Mouse (Mus musculus) thymus, adult 2 months (tissue): ENCODE data around the gene Spaca3. TPM values are rescaled to one million over a fixed set of nuclear protein-coding genes. Genes with fewer than 3 reads are reported as not detected.

Experiments used
- DNase-seq: peaks from one replicate; pipeline ENCODE4 v3.0.0; 2021
- H3K27ac ChIP-seq: fragments of 200-500 bp; 2 replicates; pipeline ENCODE4 v1.5.1; 2012; ENCODE audit warnings: low read length, control low read depth; ENCODE audit not compliant: control insufficient read depth, insufficient read depth
- H3K27me3 ChIP-seq: fragments of 200-500 bp; 2 replicates; pipeline ENCODE4 v1.6.1; 2012; ENCODE audit warnings: mild to moderate bottlenecking, low read length, moderate library complexity, mixed read lengths; ENCODE audit not compliant: control insufficient read depth, insufficient read depth
- H3K36me3 ChIP-seq: fragments of 200-500 bp; 2 replicates; pipeline ENCODE4 v1.6.1; 2012; ENCODE audit warnings: mild to moderate bottlenecking, low read length, moderate library complexity; ENCODE audit not compliant: control insufficient read depth, insufficient read depth
- H3K4me1 ChIP-seq: fragments of 200-500 bp; replicated peaks from 2 replicates; pipeline ENCODE4 v1.6.1; 2012; ENCODE audit warnings: low read length; ENCODE audit not compliant: control insufficient read depth, insufficient read depth
- H3K4me3 ChIP-seq: fragments of 200-500 bp; 2 replicates; pipeline ENCODE4 v1.5.1; 2012; ENCODE audit warnings: mild to moderate bottlenecking, low read length, control low read depth, moderate library complexity; ENCODE audit not compliant: control insufficient read depth, insufficient read depth
- CTCF ChIP-seq: fragments of 200-500 bp; IDR thresholded peaks from 2 replicates; pipeline ENCODE4 v1.5.1; 2012; ENCODE audit warnings: mild to moderate bottlenecking, control low read depth, low read length, moderate library complexity, borderline replicate concordance; ENCODE audit not compliant: control insufficient read depth, poor library complexity, insufficient read depth; ENCODE audit errors: extremely low read depth
- POLR2A ChIP-seq: fragments of 200-500 bp; IDR thresholded peaks from 2 replicates; pipeline ENCODE4 v1.6.1; 2012; ENCODE audit warnings: mild to moderate bottlenecking, low read length, control low read depth, moderate library complexity; ENCODE audit not compliant: control insufficient read depth, poor library complexity, insufficient read depth; ENCODE audit errors: extremely low read depth
- WGBS: fragments of 180-500 bp; shearing (Covaris S2); methylation state at CpG from one replicate; pipeline ENCODE4 v1.1.7; 2018; 5-methylcytosine and 5-hydroxymethylcytosine counted together
- polyA plus RNA-seq: library from polyadenylated mRNA; depleted of rRNA; stranded (reverse); fragments of >200 nt; gene quantifications from 2 replicates; pipeline ENCODE4 v1.2.3, GENCODE M21; 2012

Spaca3 gene
- polyA plus RNA-seq, 1 experiment, result 0.26 TPM

DNA sequence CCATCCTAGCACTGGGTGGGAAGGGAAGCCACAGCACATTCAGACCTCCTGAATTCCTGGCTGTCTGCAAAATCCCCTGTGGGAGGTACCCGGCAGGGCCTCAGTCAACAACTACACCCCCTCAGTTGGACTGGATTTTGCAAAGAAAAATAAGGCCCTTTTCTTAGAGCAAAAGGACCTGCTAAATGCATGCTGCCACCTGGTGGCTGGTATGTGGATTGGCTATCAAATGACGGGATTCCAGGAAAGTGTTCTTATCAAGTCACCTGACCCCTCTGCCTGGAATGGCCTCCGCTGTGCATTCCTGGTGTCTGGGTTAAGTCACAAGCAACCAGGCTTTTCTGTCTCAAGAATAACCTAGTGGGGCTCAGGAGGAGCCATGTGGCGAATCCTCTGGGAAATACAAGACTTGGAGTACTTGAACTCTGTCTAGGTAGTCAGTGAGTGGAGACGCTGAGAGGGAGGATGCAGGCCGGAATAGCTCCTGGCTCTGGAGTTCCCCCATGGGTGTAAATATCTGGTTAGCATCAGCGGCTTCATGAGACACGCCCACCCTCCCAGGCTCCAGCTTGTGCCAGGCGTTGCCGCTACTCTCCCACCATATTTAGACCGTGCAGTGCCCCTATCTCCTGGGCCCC lies 40.0 kb upstream of the Spaca3 start:
- no peaks in the 10 kb centered on the region for H3K36me3 ChIP-seq
- no peak overlapping the region for H3K27ac ChIP-seq
- peak; percentile 36 for DNase-seq
- H3K4me1 ChIP-seq, result no peaks in the 10 kb centered on the region
- 74% methylated on average over 11 of the region's 11 CpGs for WGBS
- no peak for TF ChIP-seq POLR2A
- no peak for TF ChIP-seq CTCF
- no peak overlapping the region for H3K4me3 ChIP-seq
- no peaks in the 10 kb centered on the region for H3K27me3 ChIP-seq

DNA sequence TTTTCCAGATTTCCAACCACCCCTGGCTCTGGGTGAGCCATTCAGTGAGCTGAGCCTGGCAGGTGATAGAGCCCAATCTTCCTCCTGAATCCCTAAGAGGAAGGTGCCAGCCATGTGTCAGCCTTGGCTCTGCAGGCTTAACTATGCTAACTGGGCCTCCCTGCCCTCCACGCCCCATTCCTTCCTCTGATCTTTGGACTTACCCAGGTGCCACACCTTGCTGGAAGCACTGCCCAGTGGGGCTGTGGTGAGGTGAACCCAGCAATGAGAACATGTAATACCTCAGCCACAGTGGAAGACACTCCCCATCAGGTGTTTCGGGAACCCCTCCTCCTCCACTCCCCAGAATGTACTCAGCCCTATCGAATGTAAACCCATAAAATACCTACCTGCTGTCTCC lies 38.1 kb upstream of the Spaca3 start:
- H3K27ac ChIP-seq, result no peak overlapping the region
- H3K27me3 ChIP-seq, result no peaks in the 10 kb centered on the region
- WGBS, result 88% methylated on average over 3 of the region's 3 CpGs
- no peaks in the 10 kb centered on the region for H3K4me1 ChIP-seq
- H3K4me3 ChIP-seq, result no peak overlapping the region
- DNase-seq, result no peak
- TF ChIP-seq CTCF (no peak), POLR2A (no peak)
- H3K36me3 ChIP-seq, result no peaks in the 10 kb centered on the region

- Histone ChIP-seq H3K27ac (no peak overlapping the region), H3K4me1 (no peaks in the 10 kb centered on the region), H3K4me3 (no peak overlapping the region), H3K27me3 (no peaks in the 10 kb centered on the region), H3K36me3 (no peaks in the 10 kb centered on the region)
- 81% methylated on average over 14 of the region's 14 CpGs for WGBS
- no peak for DNase-seq
- TF ChIP-seq CTCF (no peak), POLR2A (no peak)
Measured at GRCm38 (mm10) chr11:80821296-80821695, 36.9 kb upstream of the Spaca3 start.

- Histone ChIP-seq H3K4me3 (no peak overlapping the region), H3K27ac (no peak overlapping the region), H3K36me3 (no peaks in the 10 kb centered on the region), H3K4me1 (no peaks in the 10 kb centered on the region), H3K27me3 (no peaks in the 10 kb centered on the region)
- TF ChIP-seq CTCF (no peak), POLR2A (no peak)
- WGBS, result 93% methylated on average over 9 of the region's 9 CpGs
- no peak for DNase-seq
Measured at GRCm38 (mm10) chr11:80821794-80822193, 36.4 kb upstream of the Spaca3 start.

DNA sequence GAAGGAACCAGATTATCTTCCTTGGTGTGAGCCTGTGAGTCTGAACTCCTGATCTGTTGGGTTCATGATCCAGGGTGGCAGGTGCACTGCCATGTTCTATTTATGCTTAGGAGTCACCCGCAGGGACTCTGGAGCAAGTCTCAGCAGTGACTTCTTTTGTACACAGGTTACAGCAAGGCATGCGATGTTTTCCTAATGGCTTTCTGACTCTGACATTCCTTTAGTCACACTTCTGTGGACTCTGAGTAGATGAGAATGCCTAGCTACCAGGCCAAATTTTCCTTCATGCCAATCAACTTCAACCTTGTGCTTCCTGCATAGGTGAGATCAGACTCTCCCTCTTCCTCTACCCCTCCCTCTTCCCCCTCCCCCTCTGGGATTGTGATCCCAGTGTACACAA lies 22.8 kb upstream of the Spaca3 start:
- Histone ChIP-seq H3K36me3 (no peaks in the 10 kb centered on the region), H3K27ac (no peak overlapping the region), H3K27me3 (no peaks in the 10 kb centered on the region), H3K4me1 (no peaks in the 10 kb centered on the region), H3K4me3 (no peak overlapping the region)
- TF ChIP-seq POLR2A (no peak), CTCF (no peak)
- 92% methylated on average over 2 of the region's 2 CpGs for WGBS
- DNase-seq, result no peak

DNA sequence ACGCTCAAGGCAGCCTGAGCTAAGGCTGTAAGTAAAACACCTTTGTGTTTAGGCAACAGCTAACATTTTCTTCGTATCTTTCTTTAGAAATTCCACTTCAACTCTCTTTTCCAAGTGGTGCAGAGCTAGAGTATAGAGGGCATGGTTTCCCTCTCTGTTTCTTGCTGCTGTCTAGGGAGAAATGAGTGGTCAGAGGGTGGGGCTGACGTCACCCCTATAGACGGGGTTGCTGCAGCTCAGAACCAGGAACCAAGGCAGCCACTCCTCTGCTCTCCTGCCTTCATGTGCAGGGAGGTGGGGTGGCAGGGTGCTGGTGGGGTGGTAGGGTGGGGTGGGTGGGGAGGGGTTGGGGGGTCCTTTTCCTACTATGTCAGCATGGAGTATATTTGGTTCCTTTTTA lies 22.3 kb upstream of the Spaca3 start:
- H3K36me3 ChIP-seq, result no peaks in the 10 kb centered on the region
- TF ChIP-seq CTCF, result no peak
- no peak for TF ChIP-seq POLR2A
- H3K27me3 ChIP-seq, result no peaks in the 10 kb centered on the region
- 61% methylated on average over 4 of the region's 4 CpGs for WGBS
- H3K27ac ChIP-seq, result no peak overlapping the region
- H3K4me3 ChIP-seq, result no peak overlapping the region
- no peaks in the 10 kb centered on the region for H3K4me1 ChIP-seq
- no peak for DNase-seq

DNA sequence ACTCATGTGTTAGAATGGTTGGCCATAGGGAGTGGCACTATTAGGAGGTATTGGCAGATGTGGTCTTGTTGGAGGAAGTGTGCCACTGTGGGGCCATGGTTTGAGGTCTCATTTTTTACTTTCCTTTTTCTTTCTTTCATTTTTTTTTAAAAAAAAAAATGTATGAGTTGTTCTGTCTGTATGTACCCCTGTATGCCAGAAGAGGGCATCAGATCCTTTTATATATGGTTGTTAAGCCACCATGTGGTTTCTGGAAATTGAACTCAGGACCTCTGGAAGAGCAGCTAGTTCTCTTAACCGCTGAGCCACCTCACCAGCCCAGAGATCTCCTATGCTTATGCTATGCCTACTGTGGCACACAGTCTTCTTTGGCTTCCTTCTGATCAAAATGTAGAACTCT lies 19.4 kb upstream of the Spaca3 start:
- DNase-seq, result no peak
- TF ChIP-seq CTCF (no peak), POLR2A (no peak)
- Histone ChIP-seq H3K4me3 (no peak overlapping the region), H3K36me3 (no peaks in the 10 kb centered on the region), H3K27me3 (no peaks in the 10 kb centered on the region), H3K4me1 (no peaks in the 10 kb centered on the region), H3K27ac (no peak overlapping the region)
- WGBS, result 93% methylated on average over 1 of the region's 1 CpGs
